Comparison of ENCODE assay signal across 13 mouse cellular contexts in the genomic region with DNA sequence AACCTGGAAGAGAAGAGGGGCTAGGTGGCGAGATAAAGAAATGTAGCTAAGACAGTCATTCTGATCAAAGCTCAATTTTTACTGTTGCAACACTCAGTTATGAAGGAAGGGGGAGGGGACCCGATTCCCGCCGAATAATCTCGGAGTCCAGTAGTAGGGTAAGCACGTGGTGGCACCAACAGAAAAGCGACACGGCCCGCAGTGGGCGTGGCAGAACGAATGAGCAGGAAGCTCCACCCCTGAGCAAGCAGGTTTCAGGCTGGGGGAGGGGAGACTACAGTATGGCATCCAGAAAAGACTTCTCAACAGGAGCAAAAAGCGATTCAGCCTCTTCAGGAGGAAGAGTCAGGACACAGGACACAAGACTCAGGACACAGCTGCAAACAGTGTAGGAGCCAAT. TPM values are rescaled to one million over a fixed set of nuclear protein-coding genes. Genes with fewer than 3 reads are reported as not detected.
DNase-seq lines count a peak whose midpoint lies in the region; ATAC-seq and TF ChIP-seq lines count a peak whose summit lies in the region.
"Not testable (repeated sequence)": the region's sequence is repeated elsewhere in the genome, so short reads cannot be mapped to it uniquely, and the experiment has no call there.
"Had no signal": no experiment of that assay in that cellular context is flagged by ENCODE, and none has a peak within 500 bp of the region (broad histone marks: within the 10 kb centered on the region; RNA-seq: fewer than 3 reads in every experiment).

No protein-coding gene starts in this region.

- H3K9me3 ChIP-seq in intestine, postnatal 0 days (ENCODE audit: control insufficient read depth); stomach, embryonic 14.5 days (ENCODE audit: control insufficient read depth, low read depth, low read length); stomach, embryonic 16.5 days (replicated peaks; ENCODE audit: control insufficient read depth, low read length); stomach, postnatal 0 days (ENCODE audit: control insufficient read depth, low read length): not testable (repeated sequence)

- peak; percentile 45; the same call in 1 of the 2 replicates for ATAC-seq in intestine, postnatal 0 days
- ATAC-seq in stomach, embryonic 14.5 days (ENCODE audit: insufficient number of reproducible peaks, insufficient read depth, low FRiP score, low read depth), result 0 out of 2 replicates have a peak, but pooled peaks have one; percentile 65
- not testable (repeated sequence) for ATAC-seq in stomach, embryonic 16.5 days (ENCODE audit: insufficient read depth, low FRiP score)
- peak; percentile 73 for ATAC-seq in stomach, postnatal 0 days (ENCODE audit: low FRiP score, low TSS enrichment)

- H3K4me2 ChIP-seq in intestine, postnatal 0 days (replicated peaks; ENCODE audit: low read depth), result 0 out of 2 replicates have a peak overlapping the region, but pooled peaks have one; percentile 9
- H3K4me2 ChIP-seq in stomach, embryonic 14.5 days (replicated peaks; ENCODE audit: low read depth, low read length); stomach, embryonic 16.5 days (ENCODE audit: low read depth, low read length); stomach, postnatal 0 days (replicated peaks; ENCODE audit: low read depth): not testable (repeated sequence)

- H3K4me1 ChIP-seq in embryonic fibroblast, embryonic 13.5 days (ENCODE audit: control insufficient read depth, insufficient read depth, low read length); intestine, postnatal 0 days (replicated peaks; ENCODE audit: control insufficient read depth, insufficient read depth, low read length); stomach, embryonic 14.5 days (ENCODE audit: control insufficient read depth, insufficient read depth, low read length); stomach, embryonic 16.5 days (ENCODE audit: control insufficient read depth, insufficient read depth, low read length); stomach, postnatal 0 days (replicated peaks; ENCODE audit: control insufficient read depth, insufficient read depth): not testable (repeated sequence)

- H3K27ac ChIP-seq in embryonic fibroblast, embryonic 13.5 days (ENCODE audit: insufficient read depth, low read length), result peak overlapping the region; percentile 21; the same call in 1 of the 2 replicates
- not testable (repeated sequence) for H3K27ac ChIP-seq in intestine, postnatal 0 days (ENCODE audit: low read depth, low read length); stomach, embryonic 14.5 days (ENCODE audit: low read length); stomach, postnatal 0 days (replicated peaks)
- H3K27ac ChIP-seq in stomach, embryonic 16.5 days (ENCODE audit: low read length), result peak overlapping the region; percentile 29; the same call in 1 of the 2 replicates

- WGBS in intestine, postnatal 0 days, result 73% methylated on average over 11 of the region's 12 CpGs
- 75% methylated on average over 11 of the region's 12 CpGs for WGBS in stomach, embryonic 14.5 days
- 61% methylated on average over 11 of the region's 12 CpGs for WGBS in stomach, embryonic 16.5 days
- WGBS in stomach, postnatal 0 days, result 58% methylated on average over 11 of the region's 12 CpGs

- DNase-seq in CD4-positive helper T cell, adult 2 months (ENCODE audit: low read depth, low spot score), result peak; percentile 3
- DNase-seq in R1 (ENCODE audit: low read depth, low spot score), result peak; percentile 2
- DNase-seq in stomach, postnatal 0 days (ENCODE audit: low spot score), result peak; percentile 58
- peak; percentile 23 for DNase-seq in urinary bladder, postnatal 14 days (ENCODE audit: low spot score)

- TF ChIP-seq CTCF in embryonic fibroblast, embryonic 13.5 days (IDR thresholded peaks at IDR 0.05; ENCODE audit: borderline replicate concordance, insufficient read depth, low read length); intestine, postnatal 0 days (IDR thresholded peaks at IDR 0.05; ENCODE audit: low read depth); stomach, postnatal 0 days (IDR thresholded peaks at IDR 0.05; ENCODE audit: low read depth): not testable (repeated sequence)

- not testable (repeated sequence) for H3K9ac ChIP-seq in intestine, postnatal 0 days (ENCODE audit: low read depth, low read length); stomach, embryonic 14.5 days (replicated peaks; ENCODE audit: low read depth, low read length); stomach, embryonic 16.5 days (ENCODE audit: low read length); stomach, postnatal 0 days (ENCODE audit: low read length)

- not testable (repeated sequence) for H3K4me3 ChIP-seq in embryonic fibroblast, embryonic 13.5 days (ENCODE audit: insufficient read depth, low read length); intestine, postnatal 0 days (ENCODE audit: low read depth, low read length); stomach, embryonic 14.5 days (ENCODE audit: low read depth, low read length); stomach, embryonic 16.5 days (replicated peaks; ENCODE audit: low read length); stomach, postnatal 0 days (ENCODE audit: low read depth, low read length)

- TF ChIP-seq EP300 in stomach, postnatal 0 days (optimal IDR thresholded peaks at IDR 0.05), result not testable (repeated sequence)

- H3K36me3 ChIP-seq in intestine, postnatal 0 days (ENCODE audit: control insufficient read depth, insufficient read depth); stomach, embryonic 14.5 days (ENCODE audit: control insufficient read depth, insufficient read depth, low read length); stomach, embryonic 16.5 days (ENCODE audit: control insufficient read depth, insufficient read depth, low read length); stomach, postnatal 0 days (ENCODE audit: control insufficient read depth, insufficient read depth, low read length): not testable (repeated sequence)

- not testable (repeated sequence) for TF ChIP-seq POLR2A in embryonic fibroblast, embryonic 13.5 days (IDR thresholded peaks at IDR 0.05; ENCODE audit: low read depth, low read length)

- H3K27me3 ChIP-seq in intestine, postnatal 0 days (replicated peaks; ENCODE audit: control insufficient read depth, insufficient read depth, low read length); stomach, embryonic 14.5 days (ENCODE audit: control insufficient read depth, insufficient read depth, low read length); stomach, embryonic 16.5 days (ENCODE audit: control insufficient read depth, insufficient read depth, low read length); stomach, postnatal 0 days (ENCODE audit: control insufficient read depth, insufficient read depth, low read length): not testable (repeated sequence)

RNA-seq across cellular contexts. Expression of a gene that starts 23.1 kb away (rescaled TPM):
- polyA plus RNA-seq in embryonic fibroblast, embryonic 13.5 days (2011; ENCODE audit: insufficient read length, low read depth, missing spikeins), result 0.14 TPM in 1 of 2 replicates, not detected in the other
- polyA plus RNA-seq in intestine, postnatal 0 days (2015; fragmentation: Nextera tagmentation; extraction: Ambion mirVana), result 3.2 and 3.3 TPM in 2 replicates
- 2.4 and 2.6 TPM in 2 replicates for polyA plus RNA-seq in stomach, embryonic 14.5 days (2014; fragmentation: Nextera tagmentation; extraction: Ambion mirVana)
- polyA plus RNA-seq in stomach, embryonic 16.5 days (2015; fragmentation: Nextera tagmentation; extraction: Ambion mirVana), result 4.7 and 6.3 TPM in 2 replicates
- polyA plus RNA-seq in stomach, postnatal 0 days (2015; fragmentation: Nextera tagmentation; extraction: Ambion mirVana), result 2.1 and 2.3 TPM in 2 replicates
- polyA plus RNA-seq: activated CD4-positive, CD25-positive, alpha-beta regulatory T cell, adult 4 months; adrenal gland, adult 2 months; CD4-positive, CD25-positive, alpha-beta regulatory T cell, adult 4 months; G1E; Patski had no signal

Comparison
In these comparisons a context has a peak if more than half of its experiments do, and no peak if none do; other contexts are left out.
1. DNase-seq: peak in every context shown above with its lines; median percentile 58 in stomach, postnatal 0 days; 23 in urinary bladder, postnatal 14 days; 3 in CD4-positive helper T cell, adult 2 months; 2 in R1.